Mouse (Mus musculus): Measurements from ENCODE around the gene 1110065P20Rik. TPM values are rescaled to one million over a fixed set of nuclear protein-coding genes. Genes with fewer than 3 reads are reported as not detected.

Gene 1110065P20Rik
- 10 to 100 TPM; 20.0 to 21.1 TPM for polyA plus RNA-seq (2017; shearing (Covaris generic))

DNA sequence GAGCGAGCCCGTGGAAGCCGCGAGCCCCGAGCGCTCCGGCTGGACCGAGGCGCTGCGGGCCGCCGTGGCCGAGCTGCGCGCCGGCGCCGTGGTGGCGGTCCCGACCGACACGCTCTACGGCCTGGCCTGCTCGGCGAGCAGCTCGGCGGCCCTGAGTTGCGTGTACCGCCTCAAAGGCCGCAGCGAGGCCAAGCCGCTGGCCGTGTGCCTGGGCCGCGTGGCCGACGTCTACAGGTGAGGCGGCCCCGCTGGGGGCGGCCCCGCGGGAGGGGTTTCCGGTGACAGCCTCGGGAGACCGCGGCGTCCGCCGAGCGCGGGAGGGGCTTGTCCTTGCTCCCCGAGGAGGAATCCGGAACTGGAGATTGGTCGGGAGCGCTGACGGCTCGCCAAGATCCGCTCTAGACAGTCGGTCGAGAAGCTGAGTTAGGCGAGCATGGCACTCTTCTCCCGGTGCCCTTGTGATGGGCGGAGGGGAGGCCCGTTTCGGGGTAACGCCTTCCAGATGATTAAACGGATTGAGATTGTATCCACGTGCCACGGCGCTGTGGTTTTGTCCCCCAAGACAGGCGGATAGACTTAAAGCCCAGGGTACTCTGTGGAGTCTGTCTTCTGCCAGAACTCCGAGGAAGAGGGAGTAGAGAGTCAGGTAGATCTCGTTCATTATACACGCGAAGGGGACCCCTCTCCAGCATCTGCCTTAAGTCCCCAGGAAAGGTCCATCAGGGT, at the start of gene 1110065P20Rik:
1110065P20Rik (minus strand) TSS at position 264 of the 726 bp plus-strand sequence.

DNA sequence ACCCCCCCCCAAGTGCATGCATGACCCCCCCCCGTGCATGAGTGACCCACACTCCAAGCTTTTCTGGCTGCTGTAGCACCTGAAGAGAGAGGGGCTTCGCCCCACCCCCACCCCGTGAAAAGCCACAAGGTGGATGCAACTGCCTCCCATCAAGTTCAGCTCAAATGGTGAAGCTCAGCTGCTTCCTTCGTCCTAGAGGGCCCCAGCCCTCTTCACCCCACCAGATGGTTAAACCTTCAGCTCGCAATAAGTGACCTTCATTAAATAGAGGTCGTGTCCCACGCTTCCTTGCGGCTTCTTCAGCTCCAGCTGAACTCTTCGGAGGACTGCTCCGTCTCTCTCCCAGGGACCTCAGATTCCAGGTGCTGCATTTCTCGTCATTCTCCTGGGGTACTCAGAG, 29.6 kb upstream of the 1110065P20Rik start, which contains the start of gene Epha10:
Epha10 (plus strand) TSS at position 301 of the 400 bp plus-strand sequence.

DNA sequence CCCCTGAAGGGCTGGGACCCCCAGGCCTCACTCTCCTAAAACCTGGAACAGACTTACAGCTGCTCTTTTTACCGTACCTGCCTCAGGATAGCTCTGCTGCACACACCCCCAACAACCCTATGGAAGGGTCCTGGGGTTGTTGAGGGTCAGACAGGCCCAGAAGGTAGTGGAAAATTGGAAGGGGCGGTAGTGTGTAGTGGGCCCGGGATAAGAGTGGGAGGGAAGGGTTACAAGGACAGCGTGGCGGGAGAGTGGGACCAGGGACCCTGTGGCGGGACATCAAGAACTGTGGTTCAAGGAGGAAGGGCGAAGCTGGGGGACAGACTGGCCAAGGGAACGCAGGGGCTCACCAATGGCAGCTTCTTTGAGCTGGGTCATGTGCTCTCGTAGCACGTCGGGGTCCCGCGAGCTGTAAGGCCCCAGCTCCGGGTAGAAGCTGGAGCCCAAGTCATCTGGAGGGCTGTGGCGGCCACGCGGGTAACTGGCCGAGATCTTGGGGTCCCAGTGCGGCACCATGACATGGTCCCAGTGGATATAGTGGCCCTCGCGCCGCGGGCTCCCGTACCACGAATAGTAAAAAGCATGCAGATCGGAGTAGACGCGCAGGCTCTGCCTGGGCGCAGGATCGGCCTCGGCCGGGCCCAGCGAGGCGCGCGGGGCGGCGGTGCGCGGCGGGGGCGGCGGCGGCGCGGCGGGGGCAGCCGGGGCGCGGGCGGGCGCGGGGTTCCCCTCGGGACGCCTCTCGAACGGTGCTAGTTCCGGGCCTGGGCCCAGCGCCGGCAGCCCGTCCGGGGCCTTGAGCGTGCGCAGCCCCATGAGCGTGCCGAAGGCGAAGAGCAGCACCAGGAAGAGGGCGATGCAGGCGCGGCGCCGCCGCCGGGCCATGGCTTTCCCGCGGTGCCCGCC, 10.5 kb upstream of the 1110065P20Rik start, which contains the start of gene Maneal:
Maneal (minus strand) TSS at position 889 of the 906 bp plus-strand sequence.

DNA sequence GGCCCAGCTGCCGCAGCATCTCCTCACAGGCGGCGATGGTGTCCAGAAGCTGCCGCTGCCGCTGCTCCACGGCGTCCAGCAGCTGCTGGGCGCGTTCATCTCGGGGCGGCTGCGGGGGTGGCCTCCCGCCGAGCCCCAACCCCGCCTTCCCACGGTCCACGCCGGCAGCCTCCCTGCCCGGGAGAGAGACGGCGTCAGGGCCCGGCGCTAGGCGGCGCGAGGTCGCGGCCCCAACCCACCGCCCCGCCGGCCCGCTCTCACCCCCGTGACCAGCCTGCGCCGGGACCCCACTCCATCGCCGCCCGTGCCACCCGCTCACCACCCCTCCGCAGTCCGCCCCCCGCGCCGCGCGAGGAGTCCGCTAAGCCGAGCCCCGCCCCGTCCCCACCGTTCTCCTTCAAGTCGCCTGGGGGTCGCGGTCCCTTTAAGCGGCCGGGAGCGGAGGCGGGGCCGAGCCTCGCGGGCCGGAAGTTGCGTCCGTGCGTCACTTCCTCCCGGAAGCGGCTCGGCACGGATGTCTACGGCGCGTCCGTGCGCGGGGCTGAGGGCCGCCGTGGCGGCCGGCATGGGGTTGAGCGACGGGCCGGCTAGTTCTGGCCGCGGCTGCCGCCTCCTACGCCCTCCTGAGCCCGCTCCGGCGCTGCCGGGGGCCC, 609 bp downstream of the 1110065P20Rik start, which contains the start of gene Yrdc:
Yrdc (plus strand) TSS at position 419 of the 653 bp plus-strand sequence.

DNA sequence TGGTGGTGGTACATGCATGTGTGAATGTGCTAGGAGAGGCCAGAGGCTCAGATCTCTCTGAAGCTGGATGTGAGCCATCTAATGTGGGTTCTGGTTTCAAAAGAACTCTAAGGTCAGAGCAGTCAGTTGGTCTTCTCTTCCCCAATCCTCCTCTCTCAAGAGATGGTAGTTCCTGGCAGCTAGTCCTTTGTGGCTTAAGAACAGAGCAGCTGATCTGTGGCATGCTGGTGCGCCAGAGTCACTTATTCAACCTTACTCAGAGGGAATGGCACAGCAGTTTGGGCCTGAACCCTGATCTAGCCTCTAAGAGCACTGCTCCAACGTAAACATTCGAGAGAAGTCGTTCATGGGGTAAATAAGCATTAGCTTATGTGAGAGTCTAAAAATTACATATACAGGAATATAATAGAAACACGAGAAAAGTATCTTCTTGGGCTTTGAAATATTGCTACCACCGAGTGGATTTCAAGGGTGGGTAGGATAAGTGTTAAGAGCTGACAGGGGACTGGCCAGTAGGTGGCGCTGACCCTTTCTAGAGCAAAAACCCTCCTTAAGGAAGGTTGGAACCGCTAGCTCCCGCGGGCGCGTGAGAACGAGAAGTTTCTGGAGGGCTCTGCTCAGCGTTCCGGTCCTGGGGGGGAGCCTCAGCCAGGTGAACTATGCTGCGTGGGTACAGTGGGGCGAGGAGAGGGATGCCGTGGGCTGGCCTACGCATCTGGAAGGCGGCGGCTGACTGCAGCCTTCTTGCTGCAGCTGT, 49.3 kb downstream of the 1110065P20Rik start, which contains the start of gene Mtf1:
Mtf1 (plus strand) TSS at position 553 of the 757 bp plus-strand sequence.

Other genes starting within 250 kb of the 1110065P20Rik start
- gene 3100002H09Rik, start 240.4 kb downstream of the 1110065P20Rik start, polyA plus RNA-seq (2017; shearing (Covaris generic)): 1 to 10 TPM in 1 of 2 experiments, under 1 TPM in 1; 0.78 to 1.3 TPM
- gene Pou3f1, start 194.4 kb downstream of the 1110065P20Rik start, polyA plus RNA-seq (2017; shearing (Covaris generic)): under 1 TPM; 0.14 to 0.59 TPM
- gene Utp11, start 157.6 kb downstream of the 1110065P20Rik start, polyA plus RNA-seq (2017; shearing (Covaris generic)): 10 to 100 TPM; 64.3 to 72.2 TPM
- gene Fhl3, start 150.5 kb downstream of the 1110065P20Rik start, polyA plus RNA-seq (2017; shearing (Covaris generic)): 1 to 10 TPM; 1.2 TPM
- 100 to 1,000 TPM; 121 to 134 TPM for gene Sf3a3, start 136.4 kb downstream of the 1110065P20Rik start, polyA plus RNA-seq (2017; shearing (Covaris generic))
- gene Inpp5b, start 109.3 kb downstream of the 1110065P20Rik start, polyA plus RNA-seq (2017; shearing (Covaris generic)): 100 to 1,000 TPM; 135 to 166 TPM
- gene Mtf1, start 49.1 kb downstream of the 1110065P20Rik start, polyA plus RNA-seq (2017; shearing (Covaris generic)): 10 to 100 TPM; 17.9 to 18.0 TPM
- 100 to 1,000 TPM in 1 of 2 experiments, 10 to 100 TPM in 1; 77.7 to 103 TPM for gene Yrdc, start 517 bp downstream of the 1110065P20Rik start, polyA plus RNA-seq (2017; shearing (Covaris generic))
- 1 to 10 TPM; 3.8 to 4.4 TPM for gene Maneal, start 11.0 kb upstream of the 1110065P20Rik start, polyA plus RNA-seq (2017; shearing (Covaris generic))
- 1 to 10 TPM in 1 of 2 experiments, under 1 TPM in 1; 0.37 to 1.1 TPM for gene Epha10, start 29.7 kb upstream of the 1110065P20Rik start, polyA plus RNA-seq (2017; shearing (Covaris generic))
- 10 to 100 TPM; 12.9 to 13.8 TPM for gene 9930104L06Rik, start 85.9 kb upstream of the 1110065P20Rik start, polyA plus RNA-seq (2017; shearing (Covaris generic))
- 10 to 100 TPM in 1 of 2 experiments, 1 to 10 TPM in 1; 7.8 to 10.1 TPM for gene Cdca8, start 88.1 kb upstream of the 1110065P20Rik start, polyA plus RNA-seq (2017; shearing (Covaris generic))
- gene Rspo1, start 135.2 kb upstream of the 1110065P20Rik start, polyA plus RNA-seq (2017; shearing (Covaris generic)): not detected
- 10 to 100 TPM; 74.4 to 85.0 TPM for gene Gnl2, start 165.4 kb upstream of the 1110065P20Rik start, polyA plus RNA-seq (2017; shearing (Covaris generic))
- under 1 TPM in 1 of 2 experiments, not detected in 1; 0.31 TPM for gene Dnali1, start 214.5 kb upstream of the 1110065P20Rik start, polyA plus RNA-seq (2017; shearing (Covaris generic))
- gene Snip1, start 215.5 kb upstream of the 1110065P20Rik start, polyA plus RNA-seq (2017; shearing (Covaris generic)): 10 to 100 TPM; 38.5 to 40.9 TPM
- 10 to 100 TPM; 54.4 to 63.7 TPM for gene Meaf6, start 233.9 kb upstream of the 1110065P20Rik start, polyA plus RNA-seq (2017; shearing (Covaris generic))

Data from inflammation-experienced regulatory T-cells (primary cell).